Mouse (Mus musculus): ENCODE measurements around the gene Nr5a2.

The Nr5a2 gene

DNA sequence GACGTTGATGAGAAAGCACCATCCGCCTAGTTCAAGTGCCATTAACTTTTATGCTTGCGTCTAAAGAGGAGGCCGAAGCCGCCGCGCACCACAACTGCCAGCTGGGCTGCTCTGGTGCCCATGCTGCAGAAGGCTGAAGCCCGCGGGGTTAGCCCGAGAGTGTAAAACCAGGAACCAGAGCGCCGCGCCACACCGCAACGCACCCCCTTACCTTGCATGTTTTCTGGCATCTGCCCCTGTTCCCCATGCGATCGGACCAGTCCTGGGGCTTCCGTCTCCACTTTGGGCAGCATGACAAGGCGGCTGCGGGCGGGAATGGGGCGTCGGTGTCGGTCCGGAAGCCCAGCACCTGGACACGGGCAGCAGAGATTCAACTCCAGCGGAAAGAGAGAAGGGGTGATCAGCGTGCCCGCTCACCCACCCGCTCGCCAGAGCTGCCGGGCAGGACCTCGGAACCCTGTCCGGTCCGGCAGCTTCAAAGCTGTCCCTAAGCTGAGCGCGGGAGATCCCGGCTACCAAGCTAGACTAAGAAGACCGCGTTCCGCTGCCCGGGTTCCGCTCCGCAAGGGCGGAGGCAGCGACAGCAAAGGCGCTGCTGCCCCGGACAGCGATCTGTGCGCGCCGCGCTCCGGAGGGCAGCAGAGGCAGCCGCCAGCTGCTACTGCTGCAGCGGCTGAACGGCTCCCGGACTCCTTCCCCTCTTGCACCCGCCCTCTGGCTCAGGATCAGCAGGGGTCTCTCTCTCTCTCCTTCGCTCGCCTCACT is 11.6 kb downstream of the Nr5a2 start:
- DNase-seq (ENCODE audit: low read depth) = no peak

DNA sequence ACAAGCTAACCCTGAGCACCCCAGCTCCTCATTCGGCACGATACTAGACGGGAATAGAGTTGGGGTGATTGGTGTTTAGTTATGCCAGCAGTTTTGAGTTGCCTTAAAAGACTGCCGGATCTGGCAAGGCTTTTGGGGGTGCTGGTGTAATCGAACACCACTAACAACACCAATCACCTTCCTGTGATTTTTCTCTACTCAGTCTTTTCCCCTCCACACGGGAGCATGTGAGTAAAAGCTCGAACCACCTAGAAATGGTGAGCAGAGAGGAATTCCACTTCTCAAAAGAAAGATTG is 12.2 kb downstream of the Nr5a2 start:
- no peak for DNase-seq (ENCODE audit: low read depth)

DNA sequence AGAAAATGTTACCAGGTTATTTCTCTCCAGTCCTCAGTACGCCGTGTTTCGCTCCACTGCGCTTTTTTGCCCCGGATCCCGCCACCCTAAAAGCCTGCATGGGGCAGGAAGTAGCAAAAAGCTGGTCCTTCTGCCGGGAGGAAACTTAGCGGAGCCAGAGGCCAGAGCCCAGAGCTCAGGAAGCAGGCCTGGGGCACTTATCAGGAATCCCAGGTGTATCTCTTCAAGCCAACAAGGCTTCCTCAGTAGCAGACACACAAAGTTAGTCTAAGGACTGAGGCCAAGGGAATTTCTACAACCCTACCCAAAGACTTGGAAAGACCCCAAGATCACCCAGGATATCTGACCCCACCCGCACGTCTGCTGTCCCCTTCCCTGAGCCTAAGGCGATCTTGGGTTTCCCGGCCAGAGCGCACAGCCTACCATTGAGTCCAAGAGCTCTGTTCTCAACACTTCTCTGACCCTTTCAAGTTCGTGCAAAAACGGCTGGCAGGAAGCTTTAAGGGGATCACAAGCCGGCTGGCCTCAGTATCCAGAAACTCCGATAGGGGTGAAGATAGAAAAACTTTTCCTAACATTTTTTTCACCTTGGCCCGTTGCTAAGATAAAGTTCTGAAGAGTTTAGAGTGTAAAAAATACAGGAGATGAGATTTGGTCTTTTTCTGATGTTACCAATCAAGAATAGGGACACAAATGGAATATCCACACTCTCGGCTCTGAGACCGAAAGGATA is 12.7 kb downstream of the Nr5a2 start:
- no peak for DNase-seq (ENCODE audit: low read depth)

DNA sequence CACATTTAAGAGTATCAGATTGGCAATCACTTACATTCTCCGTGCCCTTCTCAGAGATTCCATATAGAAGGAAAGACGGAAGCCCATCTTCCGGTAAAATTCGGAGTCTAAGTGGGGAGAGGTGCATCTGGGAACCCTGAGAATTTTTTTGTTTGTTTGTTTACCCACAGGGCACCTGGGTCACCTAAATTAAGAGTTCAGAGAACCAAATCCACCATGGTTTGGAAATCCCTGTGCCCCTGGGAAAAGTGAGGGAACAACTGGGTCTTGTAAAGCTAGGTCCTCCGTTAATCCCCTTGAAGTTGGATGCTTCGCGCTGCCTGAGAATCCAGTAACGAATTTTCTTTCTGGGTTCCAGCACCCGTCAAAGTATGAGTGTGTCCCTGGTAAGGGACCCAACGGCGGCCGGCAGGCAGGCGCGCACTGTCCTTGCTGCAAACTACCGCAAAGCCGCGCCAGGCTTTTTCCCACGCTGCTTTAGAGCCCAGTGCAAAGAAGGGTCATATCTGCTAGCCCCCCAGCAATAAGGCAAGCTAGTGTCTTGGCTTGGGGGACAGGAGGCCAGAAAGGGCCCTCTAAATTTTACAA is 13.3 kb downstream of the Nr5a2 start:
- no peak for DNase-seq (ENCODE audit: low read depth)

DNA sequence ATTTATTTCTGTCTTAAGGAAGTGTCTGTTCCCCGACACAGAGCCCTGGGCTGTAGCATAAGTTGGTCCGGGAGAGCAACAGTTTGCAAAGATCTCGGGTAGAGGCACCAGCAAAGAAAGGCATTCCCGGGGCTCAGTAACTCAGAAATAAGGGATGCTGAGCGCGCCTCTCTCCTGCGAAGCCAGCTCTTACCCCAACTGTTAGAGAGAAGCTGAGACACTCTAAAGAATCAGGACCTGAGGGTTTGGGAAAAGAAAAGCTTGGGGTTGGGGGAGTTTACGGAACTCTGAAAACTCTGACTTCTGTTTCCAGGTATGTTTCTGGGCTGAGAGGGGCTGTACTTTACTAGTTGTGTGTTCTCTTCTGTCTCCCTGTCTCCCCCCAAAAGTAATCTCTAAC is 13.8 kb downstream of the Nr5a2 start:
- no peak for DNase-seq (ENCODE audit: low read depth)

DNA sequence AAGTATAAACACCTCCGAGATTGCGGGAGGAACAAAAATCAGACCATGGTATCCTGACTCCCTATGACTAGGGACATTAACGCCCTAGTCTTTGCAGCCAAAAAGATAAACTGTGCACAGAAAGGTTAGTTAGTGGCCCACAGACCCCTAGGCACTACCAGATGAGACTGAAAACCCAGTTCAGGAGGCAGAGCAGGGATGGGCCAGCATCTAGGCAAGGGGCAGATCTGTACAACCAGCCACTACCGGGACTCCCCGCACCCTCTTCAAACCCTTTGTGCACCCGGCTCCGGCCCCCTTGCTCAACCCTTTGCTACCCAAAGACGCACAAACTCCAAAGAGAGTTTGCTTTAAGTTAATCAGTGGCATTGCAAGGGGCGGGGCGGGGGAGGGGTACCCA is 14.4 kb downstream of the Nr5a2 start:
- no peak for DNase-seq (ENCODE audit: low read depth)

DNA sequence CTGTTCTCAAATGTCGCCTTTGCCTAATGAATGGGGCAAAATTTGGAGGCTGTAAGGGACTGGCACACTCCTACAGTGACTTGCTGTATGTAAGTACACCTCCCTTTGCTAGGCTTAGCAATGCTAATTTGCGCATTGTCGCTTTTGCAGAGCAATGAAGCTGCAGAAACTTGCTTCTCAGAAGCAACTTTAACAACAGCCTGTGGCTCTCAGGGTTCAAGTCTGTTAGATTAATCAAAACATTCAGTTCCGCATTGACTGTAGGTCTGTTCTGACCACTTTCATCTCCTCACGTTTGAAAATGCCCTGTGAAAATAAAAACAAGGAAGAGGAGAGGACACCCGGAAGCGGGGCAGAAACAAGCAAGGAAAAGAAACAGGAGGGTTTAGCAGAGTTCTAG is 14.8 kb downstream of the Nr5a2 start:
- DNase-seq (ENCODE audit: low read depth) = no peak

DNA sequence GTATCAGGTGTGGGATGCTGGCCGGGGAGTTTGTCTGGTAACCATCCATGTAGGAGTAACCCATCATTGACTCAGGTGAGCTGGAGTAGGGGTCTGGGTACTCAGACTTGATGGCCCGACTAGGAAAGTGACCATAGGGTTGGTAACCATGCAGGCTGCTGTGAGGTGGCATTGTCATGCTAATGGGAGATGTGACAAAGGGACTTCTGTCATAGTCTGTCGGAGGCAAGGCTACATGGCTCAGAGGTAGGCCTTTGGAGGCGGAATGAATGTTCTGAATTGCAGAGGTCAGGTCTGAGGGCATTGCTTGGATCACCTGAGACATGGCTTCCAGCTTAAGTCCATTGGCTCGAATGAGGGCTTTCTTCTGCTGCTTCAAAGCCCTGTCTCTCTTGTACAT is 19.6 kb downstream of the Nr5a2 start:
- DNase-seq (ENCODE audit: low read depth) = no peak

DNA sequence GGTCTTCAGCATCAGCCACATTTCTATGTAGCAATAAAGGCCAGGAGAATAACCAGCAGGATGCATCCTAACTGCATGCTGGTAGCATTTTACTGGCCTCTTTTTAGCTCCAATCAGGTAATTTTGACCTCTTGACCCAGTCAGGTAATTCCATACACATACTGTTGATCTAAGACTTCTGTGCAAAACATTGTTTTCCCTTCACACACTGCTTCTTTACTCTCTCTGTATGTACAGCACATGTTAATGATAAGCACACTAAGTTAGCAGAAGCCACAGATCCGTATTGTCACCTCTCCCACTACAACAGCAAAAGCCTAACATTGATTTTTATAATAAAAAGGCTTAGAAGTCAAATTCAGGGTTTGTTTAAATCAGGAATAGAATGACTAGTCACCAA is 21.0 kb downstream of the Nr5a2 start:
- no peak for DNase-seq (ENCODE audit: low read depth)

DNA sequence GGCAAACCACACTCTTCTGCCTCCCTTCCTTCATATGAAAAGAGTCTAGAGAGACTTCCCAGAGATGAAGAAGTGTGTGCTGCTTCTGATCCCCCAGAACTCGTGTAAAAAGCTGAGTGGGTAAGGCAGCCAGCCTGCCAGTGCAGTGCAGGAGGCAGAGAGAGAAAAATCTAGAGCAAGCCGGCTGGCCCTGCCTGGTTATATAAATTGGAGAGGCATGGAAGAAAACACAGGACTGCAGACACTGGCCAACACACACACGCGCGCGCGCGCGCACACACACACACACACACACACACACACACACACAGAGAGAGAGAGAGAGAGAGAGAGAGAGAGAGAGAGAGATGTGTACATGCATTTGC is 24.3 kb downstream of the Nr5a2 start:
- no peak for DNase-seq (ENCODE audit: low read depth)

DNA sequence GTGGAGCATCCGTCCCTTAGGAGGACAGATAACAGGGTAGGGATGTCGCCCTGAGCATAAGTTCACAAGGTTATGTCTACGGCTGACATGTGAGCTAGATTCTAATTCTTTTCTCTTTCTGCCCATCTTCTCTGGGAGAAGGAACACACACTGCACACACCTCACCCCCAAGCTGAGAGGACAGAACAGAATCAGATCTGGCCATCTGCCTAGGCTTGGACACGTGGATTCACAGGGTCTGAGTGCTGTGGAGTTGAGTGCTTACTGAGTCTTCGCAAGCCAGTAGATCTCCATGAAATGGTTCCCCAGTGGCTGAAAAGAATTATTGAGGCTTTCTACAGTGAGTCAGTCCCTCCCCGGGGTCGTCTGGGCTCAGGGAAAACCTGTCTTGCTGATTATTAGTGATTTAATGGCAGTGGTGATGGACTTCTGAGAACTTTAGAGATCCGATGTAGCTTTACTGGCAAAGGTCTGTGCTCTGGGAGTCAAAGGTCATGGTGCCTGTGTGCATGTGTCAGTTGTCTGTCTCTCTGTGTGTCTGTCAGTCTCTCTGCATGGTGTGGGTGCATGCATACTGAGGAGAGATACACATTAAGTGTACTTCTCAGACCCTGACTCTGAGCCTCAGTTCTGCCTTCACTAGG is 24.8 kb downstream of the Nr5a2 start:
- no peak for DNase-seq (ENCODE audit: low read depth)

DNA sequence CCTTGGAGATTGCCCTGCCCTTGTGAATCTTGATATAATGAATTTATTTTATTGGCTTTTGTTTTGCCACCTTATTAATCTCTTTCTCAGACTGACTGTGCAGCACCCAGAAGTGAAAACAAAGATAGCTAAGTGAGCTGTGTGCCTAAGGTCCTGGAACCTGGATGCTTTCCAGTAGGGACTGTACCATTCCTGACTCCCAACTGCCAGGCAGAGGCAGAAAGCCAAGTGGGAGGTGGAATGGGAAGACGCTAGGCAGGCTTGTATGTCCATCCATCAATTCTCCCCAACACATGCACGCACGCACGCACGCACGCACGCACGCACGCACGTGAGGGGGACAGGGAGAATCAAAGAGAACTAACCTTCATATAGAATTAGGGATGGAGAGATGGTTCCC is 26.2 kb downstream of the Nr5a2 start:
- no peak for DNase-seq (ENCODE audit: low read depth)

DNA sequence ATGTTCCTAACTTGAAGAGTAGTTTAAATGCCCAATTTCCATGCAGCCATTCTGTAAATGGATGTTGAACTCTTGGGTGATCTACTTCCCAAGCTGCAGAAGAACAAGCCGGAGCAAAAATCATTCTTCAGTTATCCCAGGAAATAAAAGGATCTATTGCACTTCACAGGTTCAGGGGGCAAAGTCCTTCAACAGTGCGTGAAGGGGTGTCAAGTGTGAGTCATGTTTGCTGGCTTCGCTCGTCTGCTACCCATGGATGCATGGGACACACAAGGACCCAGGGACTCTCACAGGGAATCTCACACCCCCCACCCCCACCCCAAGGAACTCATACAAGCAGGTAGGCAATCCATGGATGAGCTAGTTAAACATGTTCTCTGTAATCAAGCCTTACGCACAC is 29.2 kb downstream of the Nr5a2 start:
- DNase-seq (ENCODE audit: low read depth) = no peak

DNA sequence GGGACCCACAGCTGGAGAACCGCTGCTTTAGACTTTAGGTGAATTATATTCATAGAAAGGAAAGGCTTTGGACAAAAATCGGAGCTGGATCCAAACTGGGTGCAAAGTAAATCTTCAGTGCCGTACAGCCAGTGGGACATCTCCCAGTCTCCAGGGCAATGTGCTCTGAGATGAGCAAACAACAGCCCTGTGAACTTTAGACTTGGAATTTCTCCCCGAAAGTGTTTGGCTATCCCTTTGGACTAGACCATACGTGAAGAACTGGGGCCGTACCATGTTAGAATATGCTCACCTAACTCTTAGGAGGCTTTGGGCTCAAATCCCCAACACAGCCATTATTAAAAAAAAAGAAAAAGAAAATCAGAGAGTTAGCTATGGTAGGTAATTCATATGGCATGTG is 30.5 kb downstream of the Nr5a2 start:
- DNase-seq (ENCODE audit: low read depth) = no peak

DNA sequence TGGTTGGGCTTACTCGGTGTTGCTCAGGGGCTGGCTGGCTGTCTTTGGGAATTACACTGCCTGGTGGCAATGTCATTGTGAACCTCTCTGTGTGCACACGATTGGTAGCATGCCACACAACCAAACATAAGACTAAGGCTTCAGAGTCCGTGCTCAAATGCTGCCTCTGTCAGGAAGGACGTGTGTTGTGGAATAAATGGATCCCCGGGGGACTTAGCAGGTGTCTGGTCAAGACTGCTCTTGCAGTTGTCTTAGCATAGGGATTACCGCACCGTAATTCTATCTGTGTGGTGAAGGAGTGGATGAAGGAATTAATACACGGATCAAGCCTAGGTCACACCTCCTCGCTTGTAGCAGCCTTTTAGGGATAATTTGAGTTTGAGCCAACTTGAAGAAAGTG is 32.8 kb downstream of the Nr5a2 start:
- no peak for DNase-seq (ENCODE audit: low read depth)

DNA sequence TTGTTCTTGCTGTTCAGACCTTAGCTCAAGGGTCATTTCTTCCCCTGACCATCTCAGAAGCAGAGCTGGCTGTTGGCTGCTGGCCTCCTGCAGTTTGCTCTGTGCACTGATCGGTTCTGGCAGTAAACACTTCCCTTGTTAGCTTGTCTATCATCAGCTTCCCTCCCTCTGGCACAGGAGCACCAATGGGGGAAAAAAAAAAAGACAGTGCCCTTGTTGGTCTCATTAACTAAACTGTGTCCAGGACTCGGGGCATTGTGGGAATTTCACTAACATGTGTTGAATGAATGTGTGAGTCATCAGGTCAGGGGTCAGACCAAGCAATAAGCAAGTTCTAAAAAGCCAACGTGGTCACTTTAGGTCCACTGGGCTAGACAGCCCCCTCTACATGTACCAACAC is 34.2 kb downstream of the Nr5a2 start:
- DNase-seq (ENCODE audit: low read depth) = no peak

DNA sequence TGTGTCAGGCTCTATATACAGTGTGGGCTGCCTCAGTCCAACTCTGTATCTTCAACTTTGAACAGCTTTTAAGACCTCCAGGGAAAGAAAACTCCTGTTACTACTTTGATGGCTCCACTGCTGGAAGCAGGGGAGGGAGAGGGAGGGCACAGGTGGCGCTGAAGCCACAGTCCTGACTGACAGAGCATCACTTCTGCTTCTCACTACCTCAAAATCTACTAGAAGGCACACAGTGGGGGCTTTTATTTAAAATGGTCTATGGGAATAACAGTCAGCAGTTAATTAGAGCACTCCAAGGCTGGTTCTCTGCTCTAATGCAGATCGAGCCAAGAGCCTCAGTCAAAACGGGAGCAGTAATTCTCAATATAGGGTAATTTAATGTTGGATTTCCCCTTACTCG is 40.2 kb downstream of the Nr5a2 start:
- no peak for DNase-seq (ENCODE audit: low read depth)

DNA sequence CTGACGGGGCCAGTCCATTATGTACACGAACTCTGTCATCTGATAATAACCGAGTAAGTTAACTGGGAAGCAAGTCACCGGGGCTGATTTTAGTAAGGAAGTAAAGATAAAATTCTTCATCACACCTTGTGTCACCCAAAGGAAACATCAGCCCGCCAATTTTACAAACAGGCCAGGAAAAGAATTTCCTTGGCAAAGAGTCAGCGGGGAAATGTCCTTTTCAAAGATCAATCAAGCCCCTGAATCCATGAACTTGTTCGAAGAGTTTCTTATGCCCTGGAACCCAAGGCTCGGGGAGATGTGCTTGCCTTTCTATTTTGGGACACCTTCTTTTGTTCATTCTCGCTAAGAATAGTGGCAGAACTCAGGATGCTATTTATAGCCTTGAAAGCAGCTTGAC is 41.5 kb downstream of the Nr5a2 start:
- DNase-seq (ENCODE audit: low read depth) = no peak

DNA sequence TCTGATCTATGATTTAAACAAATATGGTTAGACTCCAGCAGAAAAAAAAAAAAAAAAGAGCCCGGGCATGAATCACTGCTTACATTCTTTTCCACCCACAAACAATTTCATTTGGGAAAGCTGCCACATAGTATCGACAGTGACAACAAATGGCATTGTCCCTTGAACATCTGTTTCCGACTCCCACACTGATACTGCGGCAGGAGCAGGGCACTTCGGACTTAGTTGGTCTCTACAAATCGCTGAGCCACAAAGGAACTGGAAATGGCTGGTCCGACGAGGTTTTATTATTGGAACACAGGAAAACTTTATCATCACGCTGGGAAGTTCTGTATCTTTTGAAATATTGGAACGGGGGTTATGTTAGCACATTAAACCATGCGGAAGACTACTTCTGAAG is 44.8 kb downstream of the Nr5a2 start:
- DNase-seq (ENCODE audit: low read depth) = no peak

DNA sequence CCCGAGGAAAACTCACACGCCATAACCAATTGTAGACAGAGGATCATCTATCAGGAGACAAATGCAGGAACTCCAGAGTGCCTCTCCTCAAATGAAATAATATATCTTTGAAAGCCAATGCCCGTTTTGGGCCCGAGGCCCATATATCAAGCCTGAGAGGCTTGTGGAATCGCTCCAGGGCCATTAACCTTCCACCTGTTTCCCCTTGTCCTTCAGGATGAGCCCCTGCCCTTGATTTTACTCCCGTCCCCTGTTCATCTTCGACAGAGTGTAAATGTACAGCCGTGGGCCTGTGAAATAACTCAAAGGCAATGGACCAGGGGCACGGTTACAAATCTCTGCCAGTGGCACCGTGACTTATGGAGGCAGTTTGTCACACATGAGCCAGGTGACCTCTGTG is 48.3 kb downstream of the Nr5a2 start:
- no peak for DNase-seq (ENCODE audit: low read depth)

DNA sequence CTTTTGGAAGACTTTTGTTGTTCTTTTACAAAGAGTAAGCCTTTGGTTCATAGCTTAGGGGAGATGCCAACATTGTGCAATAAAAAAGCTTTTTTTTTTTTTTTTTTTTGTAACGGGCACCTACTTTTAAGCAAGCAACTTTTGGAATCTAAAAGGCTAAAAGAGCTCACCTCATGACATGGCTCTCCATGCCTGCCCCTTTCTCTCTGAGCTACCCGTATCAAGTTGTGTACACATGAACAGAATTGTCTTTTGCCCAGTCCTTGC is 48.7 kb downstream of the Nr5a2 start:
- no peak for DNase-seq (ENCODE audit: low read depth)

DNA sequence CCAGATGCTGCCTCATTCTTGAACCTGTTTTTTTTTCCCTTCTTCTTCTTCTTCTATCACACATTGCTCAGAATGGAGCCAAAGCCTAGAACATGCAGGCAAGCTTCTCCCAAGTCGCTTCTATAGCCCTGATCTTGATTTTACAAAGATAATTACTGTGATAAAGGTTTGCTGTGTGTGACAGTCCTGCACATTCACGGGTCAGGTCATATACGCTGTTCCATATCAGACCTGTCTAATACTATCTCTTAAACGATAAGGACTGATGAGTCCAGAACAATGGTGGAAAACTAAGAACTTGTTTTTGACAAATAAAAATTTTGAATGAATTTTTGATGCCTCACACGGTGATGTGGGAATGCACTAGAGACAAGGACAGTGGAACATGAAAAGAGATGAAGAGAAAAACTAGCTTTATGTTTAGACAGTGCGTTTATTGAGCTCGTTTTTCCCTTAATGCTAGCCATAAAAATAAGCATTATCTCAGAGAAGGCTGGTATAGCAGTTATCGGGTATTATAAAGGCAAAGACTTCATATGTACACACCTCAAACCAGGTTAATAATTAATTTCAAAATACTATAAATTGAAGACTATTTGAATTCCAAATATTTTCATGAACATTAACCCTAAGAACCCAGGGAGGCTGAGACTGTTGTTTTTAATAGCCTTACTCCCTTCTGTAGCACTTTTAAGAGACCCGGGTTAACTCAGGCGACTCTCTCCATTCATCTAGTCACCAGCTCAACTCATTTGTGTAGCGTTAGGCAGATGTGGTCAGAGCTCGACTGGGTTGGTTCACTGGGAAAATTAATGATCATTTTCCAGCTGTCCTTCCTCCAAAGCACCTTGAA is 49.3 kb downstream of the Nr5a2 start:
- no peak for DNase-seq (ENCODE audit: low read depth)

DNA sequence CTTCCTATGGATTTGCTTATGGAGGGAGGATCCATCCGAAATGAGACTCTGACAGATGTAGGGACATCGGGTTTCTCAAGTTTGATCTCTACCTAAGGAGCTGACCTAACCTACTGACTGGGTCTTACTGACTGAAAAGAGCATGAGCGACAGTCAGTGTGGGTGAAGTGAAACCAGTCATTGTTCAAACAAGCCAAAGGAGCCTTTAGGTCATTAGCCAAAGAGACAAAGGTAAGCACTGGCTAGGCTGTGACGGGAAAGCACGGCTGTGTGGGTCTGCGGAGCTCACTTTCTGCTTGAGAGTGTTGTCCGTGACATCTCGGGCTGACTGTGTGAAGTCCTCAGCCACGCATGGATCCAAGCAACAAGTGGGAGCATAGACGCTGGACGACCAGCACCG is 50.1 kb downstream of the Nr5a2 start:
- no peak for DNase-seq (ENCODE audit: low read depth)
